Mouse (Mus musculus) monocyte, adult 5-6 weeks (primary cell): ENCODE results near the gene Dcaf4. TPM values are rescaled to one million over a fixed set of nuclear protein-coding genes. Genes with fewer than 3 reads are reported as not detected.

Experiments used
- ATAC-seq: fragments of 153-309, 156-312 bp; replicated peaks from 2 replicates; pipeline ENCODE4 v1.8.0; 2017; ENCODE audit warnings: mild to moderate bottlenecking; ENCODE audit not compliant: low TSS enrichment, insufficient number of reproducible peaks, severe bottlenecking, poor library complexity, low FRiP score
- total RNA-seq: library from RNA; stranded (forward); fragments of 200-1000, 200-491, 200-594 nt; gene quantifications from 3 replicates; pipeline ENCODE4 v1.2.3, GENCODE M21; 2017

The Dcaf4 gene
- total RNA-seq, 1 experiment from 2014 or later: 10.5 TPM

DNA sequence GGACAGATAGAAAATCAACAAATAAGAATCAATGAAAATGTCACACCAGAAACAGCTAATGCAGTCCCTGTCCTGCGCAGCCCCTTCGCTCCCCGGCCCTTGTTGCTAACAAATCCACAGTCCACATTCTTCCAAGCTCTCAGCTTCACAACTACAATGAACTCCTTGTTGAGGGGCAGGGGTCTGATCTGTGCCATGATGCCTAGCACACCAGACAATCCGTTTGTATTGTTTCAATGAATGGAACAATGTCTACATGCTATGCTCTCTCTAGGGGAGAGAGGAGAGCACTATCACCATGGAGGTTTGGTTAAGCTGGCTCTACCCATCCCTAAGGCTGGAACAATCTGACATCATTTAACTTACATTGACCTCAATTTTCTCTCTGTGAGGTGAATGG lies 62.5 kb downstream of the Dcaf4 start:
- ATAC-seq: no peak

DNA sequence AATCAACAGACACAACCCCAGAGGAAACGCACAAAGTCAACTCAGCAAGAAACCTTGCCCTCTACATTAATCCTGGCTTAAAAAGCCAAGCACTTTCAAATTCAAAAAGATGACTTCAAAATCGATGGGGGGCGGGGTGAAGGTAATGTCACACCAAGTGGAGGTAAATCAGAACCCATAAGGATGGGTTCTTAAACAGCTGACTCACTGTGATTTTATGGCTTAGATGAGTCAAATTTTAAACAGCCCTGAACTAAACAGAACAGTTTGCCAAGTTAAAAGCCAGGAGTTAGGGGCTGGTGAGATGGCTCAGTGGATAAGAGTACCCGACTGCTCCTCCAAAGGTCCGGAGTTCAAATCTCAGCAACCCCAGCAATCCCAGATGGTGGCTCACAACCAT lies 66.4 kb downstream of the Dcaf4 start:
- no peak for ATAC-seq

Other genes starting within 250 kb of the Dcaf4 start
- 5.2 to 5.5 TPM (median 5.3 TPM) in 3 replicates for gene Dpf3, start 32.8 kb upstream of the Dcaf4 start, total RNA-seq
- gene Zfyve1, start 76.8 kb downstream of the Dcaf4 start, total RNA-seq: 15.9 to 24.5 TPM (median 19.2 TPM) in 3 replicates
- gene Rbm25, start 110.8 kb downstream of the Dcaf4 start, total RNA-seq: 239 to 354 TPM (median 242 TPM) in 3 replicates
- 79.8 to 104 TPM (median 85.8 TPM) in 3 replicates for gene Psen1, start 167.7 kb downstream of the Dcaf4 start, total RNA-seq
- not detected in 3 replicates for gene Papln, start 243.2 kb downstream of the Dcaf4 start, total RNA-seq